Mouse (Mus musculus) lung, postnatal 0 days (tissue): Measurements from ENCODE around the gene Dhrs13. TPM values are rescaled to one million over a fixed set of nuclear protein-coding genes. Genes with fewer than 3 reads are reported as not detected.
"Not testable (repeated sequence)": the region's sequence is repeated elsewhere in the genome, so short reads cannot be mapped to it uniquely, and the experiment has no call there.

Experiments used
- ATAC-seq: fragments of 200-750 bp; cut with Nextera tagmentation; 2 replicates; pipeline ENCODE4 v1.8.0; 2017; ENCODE audit warnings: moderate library complexity
- DNase-seq: peaks from one replicate; pipeline ENCODE4 v3.0.0-alpha.2; 2016; ENCODE audit warnings: low spot score
- H3K27ac ChIP-seq: fragments of 300-500 bp; sonication (generic); 2 replicates; pipeline ENCODE4 v1.5.1; 2014; ENCODE audit warnings: antibody characterized with exemption, mild to moderate bottlenecking, low read length, mixed read lengths
- H3K27me3 ChIP-seq: fragments of 300-500 bp; sonication (generic); replicated peaks from 2 replicates; pipeline ENCODE4 v1.6.1; 2014; ENCODE audit warnings: low read length, mixed read lengths; ENCODE audit not compliant: insufficient read depth
- H3K36me3 ChIP-seq: fragments of 300-500 bp; sonication (generic); 2 replicates; pipeline ENCODE4 v1.6.1; 2014; ENCODE audit warnings: low read length, mixed read lengths; ENCODE audit not compliant: insufficient read depth
- H3K4me1 ChIP-seq: fragments of 300-500 bp; sonication (generic); 2 replicates; pipeline ENCODE4 v1.6.1; 2014; ENCODE audit warnings: antibody characterized with exemption, low read depth, low read length, mixed read lengths; ENCODE audit not compliant: insufficient read depth
- H3K4me2 ChIP-seq: fragments of 300-500 bp; sonication (generic); replicated peaks from 2 replicates; pipeline ENCODE4 v1.6.1; 2014; ENCODE audit warnings: low read depth, mild to moderate bottlenecking, low read length, moderate library complexity, mixed read lengths
- H3K4me3 ChIP-seq: fragments of 300-500 bp; sonication (generic); 2 replicates; pipeline ENCODE4 v1.5.1; 2014; ENCODE audit warnings: low read depth, low read length
- H3K9ac ChIP-seq: fragments of 300-500 bp; sonication (generic); replicated peaks from 2 replicates; pipeline ENCODE4 v1.6.1; 2014; ENCODE audit warnings: low read depth, mild to moderate bottlenecking
- H3K9me3 ChIP-seq: fragments of 300-500 bp; sonication (generic); 2 replicates; pipeline ENCODE4 v1.6.1; 2016; ENCODE audit warnings: low read length, mixed read lengths
- CTCF ChIP-seq: IDR thresholded peaks from 2 replicates; pipeline ENCODE4 v1.5.1; 2016; ENCODE audit warnings: antibody characterized with exemption, mild to moderate bottlenecking
- EP300 ChIP-seq: IDR thresholded peaks from 2 replicates; pipeline ENCODE4 v1.6.1; 2016; ENCODE audit warnings: antibody characterized with exemption, mild to moderate bottlenecking, control low read depth
- WGBS: fragments of 180-500 bp; shearing (Covaris S2); extraction: QIAGEN DNeasy Blood & Tissue Kit; methylation state at CpG from one replicate; pipeline ENCODE4 v1.1.7; 2014; 5-methylcytosine and 5-hydroxymethylcytosine counted together
- polyA plus RNA-seq: library from polyadenylated mRNA; unstranded; fragments of >200 nt; fragmentation: Nextera tagmentation; extraction: Ambion mirVana; gene quantifications from 2 replicates; pipeline ENCODE4 v1.2.1, GENCODE M21; 2015

The Dhrs13 gene
- polyA plus RNA-seq, 1 experiment from 2014 or later = 9.4 TPM

DNA sequence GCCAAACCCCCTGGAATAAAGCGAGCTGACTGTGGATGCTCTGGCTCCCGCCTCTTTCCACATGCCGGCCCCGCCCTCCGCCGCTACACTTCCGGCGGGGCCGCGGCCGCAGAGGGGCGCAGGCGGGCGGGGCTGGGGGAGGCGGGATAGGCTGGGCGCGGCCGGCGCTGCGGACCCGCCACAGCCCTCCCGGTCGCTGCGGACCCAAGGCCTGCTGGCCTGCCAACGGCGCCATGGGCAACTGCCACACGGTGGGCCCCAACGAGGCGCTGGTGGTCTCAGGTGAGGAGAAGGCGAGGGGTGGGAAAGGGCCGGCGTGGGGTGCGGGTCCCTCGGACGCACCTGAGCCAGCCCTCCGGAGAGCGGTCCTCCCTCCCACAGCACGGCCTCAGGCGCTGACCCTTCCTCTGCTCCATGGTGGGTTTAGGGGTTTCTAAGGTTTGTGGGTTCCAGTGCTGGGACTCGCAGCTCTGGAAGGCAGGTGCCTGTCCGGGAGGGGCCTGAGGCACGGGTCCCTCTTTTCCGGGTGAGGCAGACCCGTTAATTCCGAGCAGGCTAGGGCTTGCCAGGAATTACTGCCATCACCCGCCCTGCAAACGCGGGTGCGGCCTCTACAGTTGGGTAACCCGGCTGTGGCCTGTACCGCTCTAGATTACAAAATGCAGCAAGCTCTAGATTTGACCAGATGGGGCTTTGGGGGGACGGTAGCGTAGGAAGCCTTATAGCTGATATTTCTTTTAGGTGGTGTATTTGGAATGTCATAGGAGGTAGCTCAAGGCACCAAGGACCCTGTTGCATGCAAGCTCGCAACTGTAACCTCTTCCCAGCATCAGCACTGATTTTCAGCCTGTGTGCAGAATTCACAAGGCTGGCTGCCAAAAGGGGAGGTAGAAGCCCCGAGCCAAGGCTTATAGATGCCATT, 6.0 kb downstream of the Dhrs13 start, which contains the start of gene Flot2:
Gene Flot2 (plus strand): TSS at position 101 of the 922 bp plus-strand sequence.
- TF ChIP-seq CTCF (peak; percentile 37; the same call in 1 of the 2 replicates), EP300 (no peak)
- Histone ChIP-seq H3K4me3 (peak within 1 kb of the TSS; percentile 76), H3K27ac (peak within 1 kb of the TSS; percentile 89), H3K4me1 (peaks cover 8% of the 10 kb centered on the region; the same call in 1 of the 2 replicates), H3K27me3 (no peaks in the 10 kb centered on the region), H3K9me3 (no peaks in the 10 kb centered on the region), H3K4me2 (peak within 1 kb of the TSS; percentile 85), H3K36me3 (no peaks in the 10 kb centered on the region), H3K9ac (peak within 1 kb of the TSS; percentile 76)
- DNase-seq (peak; percentile 84), ATAC-seq (peak; percentile 91)
- 4% methylated on average over 46 of the region's 55 CpGs for WGBS

- Histone ChIP-seq H3K9me3 (no peaks in the 10 kb centered on the region), H3K4me2 (no peak overlapping the region), H3K36me3 (no peaks in the 10 kb centered on the region), H3K4me3 (no peak overlapping the region), H3K9ac (no peak overlapping the region), H3K27ac (no peak overlapping the region), H3K27me3 (no peaks in the 10 kb centered on the region), H3K4me1 (peaks cover 14% of the 10 kb centered on the region; the same call in 1 of the 2 replicates)
- TF ChIP-seq CTCF (peak; percentile 47), EP300 (no peak)
- DNase-seq = no peak
- ATAC-seq = no peak
- 59% methylated on average over 2 of the region's 2 CpGs for WGBS
Measured at GRCm38 (mm10) chr11:78040878-78041277, 8.8 kb downstream of the Dhrs13 start.

- H3K9me3 ChIP-seq, H3K4me2 ChIP-seq, ATAC-seq, DNase-seq, H3K4me3 ChIP-seq, H3K9ac ChIP-seq, H3K36me3 ChIP-seq, H3K27ac ChIP-seq, H3K27me3 ChIP-seq: not testable (repeated sequence)
- peak; percentile 8; the same call in 1 of the 2 replicates for TF ChIP-seq CTCF
- peaks cover 13% of the 10 kb centered on the region; the same call in 1 of the 2 replicates for H3K4me1 ChIP-seq
- WGBS = 90% methylated on average over 4 of the region's 4 CpGs
Measured at GRCm38 (mm10) chr11:78042290-78042870, 10.3 kb downstream of the Dhrs13 start.

GRCm38 (mm10) chr11:78044758-78045251, 12.7 kb downstream of the Dhrs13 start:
- no peaks in the 10 kb centered on the region for H3K27me3 ChIP-seq
- TF ChIP-seq EP300 (no peak), CTCF (no peak)
- H3K36me3 ChIP-seq = 0 out of 2 replicates have a peak, but pooled peaks cover 3% of the 10 kb centered on the region
- ATAC-seq (peak; percentile 73), DNase-seq (peak; percentile 79)
- H3K4me3 ChIP-seq = no peak overlapping the region
- H3K4me2 ChIP-seq = no peak overlapping the region
- H3K27ac ChIP-seq = peak overlapping the region; percentile 15; the same call in 1 of the 2 replicates
- WGBS = 35% methylated on average over 5 of the region's 5 CpGs
- no peaks in the 10 kb centered on the region for H3K9me3 ChIP-seq
- peaks cover 6% of the 10 kb centered on the region; the same call in 1 of the 2 replicates for H3K4me1 ChIP-seq
- no peak overlapping the region for H3K9ac ChIP-seq

GRCm38 (mm10) chr11:78048637-78049036, 16.6 kb downstream of the Dhrs13 start:
- not testable (repeated sequence) for H3K4me1 ChIP-seq, H3K9ac ChIP-seq, ATAC-seq, H3K4me3 ChIP-seq, H3K36me3 ChIP-seq, H3K27me3 ChIP-seq, H3K27ac ChIP-seq, H3K4me2 ChIP-seq, H3K9me3 ChIP-seq, DNase-seq
- WGBS = 100% methylated on average over 4 of the region's 4 CpGs

GRCm38 (mm10) chr11:78053078-78053477, 21.0 kb downstream of the Dhrs13 start:
- Histone ChIP-seq H3K4me2 (no peak overlapping the region), H3K27me3 (no peaks in the 10 kb centered on the region), H3K9ac (no peak overlapping the region), H3K4me1 (no peaks in the 10 kb centered on the region), H3K4me3 (no peak overlapping the region), H3K27ac (no peak overlapping the region), H3K36me3 (peaks cover 25% of the 10 kb centered on the region), H3K9me3 (no peaks in the 10 kb centered on the region)
- TF ChIP-seq EP300 (no peak), CTCF (no peak)
- WGBS = 76% methylated on average over 8 of the region's 8 CpGs
- ATAC-seq = no peak
- no peak for DNase-seq
